Mouse (Mus musculus) cortical plate, adult 2 months (tissue): ENCODE data around the gene Thtpa.

Source experiments
- CTCF ChIP-seq: fragments of 200-500 bp; IDR thresholded peaks from 2 replicates; pipeline ENCODE4 v1.5.1; 2011; ENCODE audit warnings: mild to moderate bottlenecking, control low read depth, low read length; ENCODE audit not compliant: insufficient read depth; ENCODE audit errors: extremely low read depth
- POLR2A ChIP-seq: fragments of 200-500 bp; IDR thresholded peaks from 2 replicates; pipeline ENCODE4 v1.6.1; 2011; ENCODE audit warnings: mild to moderate bottlenecking, low read length, control low read depth; ENCODE audit not compliant: insufficient read depth; ENCODE audit errors: extremely low read depth

- TF ChIP-seq CTCF, result no peak
- TF ChIP-seq POLR2A, result no peak
Observed at GRCm38 (mm10) chr14:55122359-55122758, 27.8 kb downstream of the Thtpa start.
